Mouse (Mus musculus) cortical plate, adult 2 months (tissue): ENCODE measurements at regions not wholly inside any gene's neighbourhood (a gene's known extent, or its start where the extent isn't known, plus 50 kb on each side); places are given as distances from the start of the nearest gene placed in this dataset.

Experiments
- CTCF ChIP-seq: fragments of 200-500 bp; IDR thresholded peaks from 2 replicates; pipeline ENCODE4 v1.5.1; 2011; ENCODE audit warnings: mild to moderate bottlenecking, control low read depth, low read length; ENCODE audit not compliant: insufficient read depth; ENCODE audit errors: extremely low read depth
- POLR2A ChIP-seq: fragments of 200-500 bp; IDR thresholded peaks from 2 replicates; pipeline ENCODE4 v1.6.1; 2011; ENCODE audit warnings: mild to moderate bottlenecking, low read length, control low read depth; ENCODE audit not compliant: insufficient read depth; ENCODE audit errors: extremely low read depth

DNA sequence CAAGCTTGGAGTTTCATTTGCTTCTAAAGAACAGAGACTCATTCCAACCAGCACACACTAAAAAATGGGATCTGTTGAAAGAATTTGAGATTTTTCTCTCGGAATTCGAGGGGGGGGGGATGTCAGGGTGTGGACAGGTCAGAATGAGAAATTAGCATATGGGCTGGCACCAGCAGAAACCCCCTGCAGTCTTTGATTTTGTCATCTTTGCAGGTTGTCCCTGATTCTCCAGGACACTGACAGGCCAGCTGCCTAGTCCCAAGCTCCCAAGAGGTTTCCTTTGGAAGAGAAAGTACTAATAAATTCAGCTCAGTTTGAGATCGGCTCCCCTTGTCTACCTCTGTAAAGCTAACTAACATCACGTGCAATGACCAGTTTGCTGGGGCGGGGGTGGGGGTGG is 224.9 kb downstream of the Cog6 start:
- TF ChIP-seq CTCF (no peak), POLR2A (no peak)
